Mouse (Mus musculus) regulatory T cell (primary cell): ENCODE results near the gene Arhgap20.

Experiments
- in situ Hi-C: fragments of 300-600 bp; cut with MboI, MseI; formaldehyde crosslinking; loops from one replicate; pipeline ENCODE4 v1.15.1; 2025; ENCODE audit warnings: high pct_unique_total_duplicates

The Arhgap20 gene

GRCm38 (mm10) chr9:51764921-51765416, at the start of gene Arhgap20:
Gene Arhgap20 (plus strand): TSS chr9:51765337.
- in situ Hi-C loops = no loop called here

GRCm38 (mm10) chr9:51718793-51719192, 46.3 kb upstream of the Arhgap20 start:
- in situ Hi-C loops = no loop called here

GRCm38 (mm10) chr9:51727960-51728359, 37.2 kb upstream of the Arhgap20 start:
- in situ Hi-C loops = no loop called here

GRCm38 (mm10) chr9:51735180-51736034, 29.7 kb upstream of the Arhgap20 start:
- in situ Hi-C loops = loop anchor here (5.0 kb wide), 1 partner anchor 88 kb away; no protein-coding TSS in a partner anchor

GRCm38 (mm10) chr9:51736750-51737368, 28.3 kb upstream of the Arhgap20 start:
- in situ Hi-C loops = loop anchor here (5.0 kb wide), 1 partner anchor 90 kb away; no protein-coding TSS in a partner anchor

- in situ Hi-C loops = loop anchor here (5.0 kb wide), 1 partner anchor 91 kb away; no protein-coding TSS in a partner anchor
These were observed 26.8 kb upstream of the Arhgap20 start for GRCm38 (mm10) chr9:51738349-51738748.

- in situ Hi-C loops = loop anchor here (5.0 kb wide), 1 partner anchor 93 kb away; no protein-coding TSS in a partner anchor
These were observed 25.3 kb upstream of the Arhgap20 start for GRCm38 (mm10) chr9:51739826-51740225.

GRCm38 (mm10) chr9:51750144-51750543, 15.0 kb upstream of the Arhgap20 start:
- in situ Hi-C loops = no loop called here

- in situ Hi-C loops = no loop called here
These were observed 4.1 kb upstream of the Arhgap20 start for GRCm38 (mm10) chr9:51761003-51761402.

GRCm38 (mm10) chr9:51764041-51764875, 879 bp upstream of the Arhgap20 start:
- in situ Hi-C loops = no loop called here

- in situ Hi-C loops = no loop called here
These were observed 459 bp downstream of the Arhgap20 start for GRCm38 (mm10) chr9:51765417-51766174.

GRCm38 (mm10) chr9:51766175-51767062, 1.3 kb downstream of the Arhgap20 start:
- in situ Hi-C loops = no loop called here

- in situ Hi-C loops = no loop called here
These were observed 9.1 kb downstream of the Arhgap20 start for GRCm38 (mm10) chr9:51774201-51774600.

GRCm38 (mm10) chr9:51776459-51776858, 11.3 kb downstream of the Arhgap20 start:
- in situ Hi-C loops = no loop called here

GRCm38 (mm10) chr9:51777180-51777579, 12.0 kb downstream of the Arhgap20 start:
- in situ Hi-C loops = no loop called here

GRCm38 (mm10) chr9:51779232-51779631, 14.1 kb downstream of the Arhgap20 start:
- in situ Hi-C loops = no loop called here

- in situ Hi-C loops = no loop called here
These were observed 16.0 kb downstream of the Arhgap20 start for GRCm38 (mm10) chr9:51781092-51781491.

- in situ Hi-C loops = no loop called here
These were observed 22.2 kb downstream of the Arhgap20 start for GRCm38 (mm10) chr9:51787380-51787779.

GRCm38 (mm10) chr9:51788466-51788865, 23.3 kb downstream of the Arhgap20 start:
- in situ Hi-C loops = no loop called here

- in situ Hi-C loops = no loop called here
These were observed 30.1 kb downstream of the Arhgap20 start for GRCm38 (mm10) chr9:51795206-51795605.
